Mouse (Mus musculus) spleen, postnatal 4 days (tissue): ENCODE measurements around the gene Cers6.
A peak's percentile ranks its signal among the peaks of the same experiment; 100 is the strongest.

Source experiments
- DNase-seq, 2 experiments: peaks; one replicate each; pipeline ENCODE4 v3.0.0; 2022; ENCODE audit warnings: low spot score in 2 of 2

The Cers6 gene

GRCm38 (mm10) chr2:68916299-68916698, 55.1 kb downstream of the Cers6 start:
- no peak for DNase-seq

- DNase-seq: no peak
Observed at GRCm38 (mm10) chr2:68917010-68917409, 55.8 kb downstream of the Cers6 start.

GRCm38 (mm10) chr2:68917524-68917923, 56.3 kb downstream of the Cers6 start:
- no peak for DNase-seq

GRCm38 (mm10) chr2:68924344-68924743, 63.1 kb downstream of the Cers6 start:
- no peak for DNase-seq

- DNase-seq: no peak
Observed at GRCm38 (mm10) chr2:68925542-68925941, 64.3 kb downstream of the Cers6 start.

GRCm38 (mm10) chr2:68926913-68927790, 65.9 kb downstream of the Cers6 start:
- DNase-seq: no peak

- no peak for DNase-seq
Observed at GRCm38 (mm10) chr2:68932240-68932639, 71.0 kb downstream of the Cers6 start.

GRCm38 (mm10) chr2:68932656-68933055, 71.4 kb downstream of the Cers6 start:
- DNase-seq: no peak

GRCm38 (mm10) chr2:68934651-68935050, 73.4 kb downstream of the Cers6 start:
- DNase-seq: peak in 1 of 2 experiments; percentile 24

GRCm38 (mm10) chr2:68935721-68936294, 74.6 kb downstream of the Cers6 start:
- no peak for DNase-seq

GRCm38 (mm10) chr2:68936773-68937172, 75.5 kb downstream of the Cers6 start:
- no peak for DNase-seq

- no peak for DNase-seq
Observed at GRCm38 (mm10) chr2:68937833-68938232, 76.6 kb downstream of the Cers6 start.

GRCm38 (mm10) chr2:68944898-68945297, 83.7 kb downstream of the Cers6 start:
- no peak for DNase-seq

GRCm38 (mm10) chr2:68945976-68946375, 84.7 kb downstream of the Cers6 start:
- DNase-seq: no peak

GRCm38 (mm10) chr2:68946819-68947218, 85.6 kb downstream of the Cers6 start:
- no peak for DNase-seq

GRCm38 (mm10) chr2:68949137-68949536, 87.9 kb downstream of the Cers6 start:
- no peak for DNase-seq

GRCm38 (mm10) chr2:68949728-68950127, 88.5 kb downstream of the Cers6 start:
- no peak for DNase-seq

- no peak for DNase-seq
Observed at GRCm38 (mm10) chr2:68951706-68952105, 90.5 kb downstream of the Cers6 start.

- DNase-seq: no peak
Observed at GRCm38 (mm10) chr2:68953688-68954087, 92.4 kb downstream of the Cers6 start.

- no peak for DNase-seq
Observed at GRCm38 (mm10) chr2:68955496-68955895, 94.3 kb downstream of the Cers6 start.

- no peak for DNase-seq
Observed at GRCm38 (mm10) chr2:68956146-68956545, 94.9 kb downstream of the Cers6 start.

GRCm38 (mm10) chr2:68957831-68958230, 96.6 kb downstream of the Cers6 start:
- no peak for DNase-seq

- no peak for DNase-seq
Observed at GRCm38 (mm10) chr2:68959573-68959972, 98.3 kb downstream of the Cers6 start.
